Mouse (Mus musculus) cerebellum, adult 9-10 months (tissue): ENCODE data around the gene Pkd2l1.
A peak's percentile ranks its signal among the peaks of the same experiment; 100 is the strongest.

Experiments used
- DNase-seq: peaks from one replicate; pipeline ENCODE4 v3.0.0; 2022

Gene Pkd2l1

DNA sequence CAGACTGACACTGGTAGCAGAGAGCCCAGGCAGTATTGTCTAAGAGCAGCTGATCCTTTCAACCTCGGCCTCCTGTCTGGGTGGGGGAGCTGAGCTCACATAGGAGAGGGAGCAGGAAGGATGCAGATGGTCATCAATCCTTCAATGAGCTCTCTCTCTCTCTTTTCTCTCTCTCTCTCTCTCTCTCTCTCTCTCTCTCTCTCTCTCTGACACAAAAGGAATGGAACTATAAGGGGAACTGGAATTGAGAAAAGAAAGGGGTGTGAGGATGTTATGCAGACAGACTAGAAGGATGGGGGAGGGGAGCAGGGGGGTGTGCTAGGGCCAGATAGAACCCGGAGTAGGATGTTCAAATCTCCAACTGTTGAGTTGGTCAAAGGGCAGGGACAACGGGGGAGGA lies at the start of gene Pkd2l1:
Pkd2l1 (minus strand) TSS at position 101 of the 400 bp plus-strand sequence.
- no peak for DNase-seq

DNA sequence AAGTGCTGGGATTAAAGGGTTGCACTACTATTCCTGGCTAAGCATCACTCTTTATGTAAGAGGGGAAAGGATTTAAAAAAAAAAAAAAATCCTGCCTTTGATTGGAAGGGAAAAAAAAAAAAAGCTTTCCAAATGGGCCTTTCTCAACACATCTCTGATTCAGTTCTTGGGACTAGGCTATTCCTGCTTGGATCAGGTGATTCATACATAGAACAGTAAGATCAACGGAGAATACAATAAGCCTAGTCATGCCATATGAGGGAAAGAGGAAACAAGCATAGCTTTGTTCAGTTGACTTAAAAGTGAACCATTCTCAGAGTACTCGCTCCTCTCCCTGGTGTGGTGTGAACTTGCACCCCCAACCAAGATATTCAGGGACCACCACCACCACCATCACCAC lies 46.7 kb upstream of the Pkd2l1 start:
- DNase-seq, result no peak

DNA sequence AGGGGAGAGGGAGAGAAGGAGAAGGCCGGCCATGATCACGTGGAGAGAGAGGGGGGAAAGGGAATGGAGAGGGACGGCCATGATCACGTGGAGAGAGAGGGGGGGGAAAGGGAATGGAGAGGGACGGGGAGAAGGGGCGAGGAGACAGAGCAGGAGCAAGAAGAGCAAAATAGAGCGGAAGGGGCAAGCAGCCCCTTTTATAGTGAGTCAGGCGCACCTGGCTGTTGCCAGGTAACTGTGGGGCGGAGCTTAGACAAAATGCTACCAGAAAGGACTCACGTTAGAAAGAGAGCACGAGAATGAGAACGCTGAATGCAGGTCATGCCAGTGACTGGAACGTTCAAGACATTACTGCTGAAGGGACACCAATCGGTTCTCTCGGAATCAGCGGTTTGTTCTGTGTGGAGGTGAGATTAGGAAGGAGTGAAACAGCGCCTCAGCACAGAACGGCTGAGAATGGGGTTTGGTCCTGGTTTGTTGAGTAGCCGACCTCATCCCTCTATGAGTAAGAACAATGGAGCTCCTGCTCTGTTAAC lies 45.3 kb upstream of the Pkd2l1 start:
- no peak for DNase-seq

DNA sequence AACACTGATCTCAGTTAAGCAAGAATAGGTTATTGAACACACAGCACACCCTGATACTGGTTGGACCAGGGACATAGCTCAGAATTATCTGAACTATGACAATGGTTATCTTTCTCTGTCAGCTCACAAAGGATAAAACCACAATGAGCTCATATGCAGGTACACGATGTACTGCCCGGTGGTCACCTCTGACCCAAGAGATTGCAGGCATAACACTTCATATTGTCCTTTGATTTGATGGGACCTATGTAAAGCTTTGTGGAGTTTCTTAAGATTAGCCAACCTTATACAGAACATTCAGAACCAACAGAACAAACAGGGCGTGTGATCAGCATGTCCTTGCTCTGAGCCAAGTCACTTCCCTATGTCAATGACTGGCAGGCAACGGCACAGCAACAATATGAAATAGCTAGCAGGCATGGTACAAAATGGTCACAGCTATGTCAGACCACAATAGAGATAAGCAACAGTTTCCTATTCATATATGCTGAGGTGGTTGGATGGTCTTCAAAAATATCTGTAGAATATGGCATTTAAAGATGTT lies 39.4 kb upstream of the Pkd2l1 start:
- DNase-seq, result no peak

DNA sequence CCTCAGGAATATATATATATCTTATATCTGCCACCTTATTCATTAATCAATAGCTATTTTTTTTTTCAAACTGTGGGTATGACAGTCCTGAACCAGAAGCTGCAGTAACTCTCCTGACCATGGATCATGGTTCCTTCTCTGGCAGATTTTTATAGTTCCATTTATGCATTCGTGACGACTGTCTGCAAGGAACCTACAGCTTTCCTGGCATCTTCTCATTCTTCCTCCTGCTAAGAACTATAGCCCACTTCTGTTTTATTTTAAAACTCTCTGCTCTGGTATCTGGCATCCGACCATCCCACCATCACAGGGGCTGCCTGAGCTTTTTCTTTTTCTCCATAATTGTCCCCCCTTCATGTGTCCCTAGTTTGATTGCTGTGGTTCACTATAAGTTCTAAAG lies 38.0 kb upstream of the Pkd2l1 start:
- DNase-seq, result no peak

DNA sequence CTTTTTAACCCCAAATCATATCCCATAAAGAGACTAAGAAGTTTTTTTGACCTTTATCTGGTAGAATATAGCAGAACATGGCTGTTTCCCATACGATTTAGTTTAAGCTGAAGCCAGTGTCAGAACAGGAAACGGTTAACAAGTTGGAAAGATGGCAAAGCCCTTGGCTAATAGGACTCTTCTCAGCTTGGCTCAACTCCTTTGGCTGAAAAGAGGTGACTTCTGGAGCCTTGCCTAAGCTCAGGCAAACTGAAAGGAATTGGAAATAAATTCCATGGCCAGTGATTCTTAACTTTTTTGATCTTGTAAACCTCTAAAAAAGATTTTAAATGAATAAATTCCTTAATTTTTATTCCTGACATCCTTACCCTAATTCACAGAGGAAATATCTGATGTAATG lies 37.5 kb upstream of the Pkd2l1 start:
- DNase-seq, result no peak

DNA sequence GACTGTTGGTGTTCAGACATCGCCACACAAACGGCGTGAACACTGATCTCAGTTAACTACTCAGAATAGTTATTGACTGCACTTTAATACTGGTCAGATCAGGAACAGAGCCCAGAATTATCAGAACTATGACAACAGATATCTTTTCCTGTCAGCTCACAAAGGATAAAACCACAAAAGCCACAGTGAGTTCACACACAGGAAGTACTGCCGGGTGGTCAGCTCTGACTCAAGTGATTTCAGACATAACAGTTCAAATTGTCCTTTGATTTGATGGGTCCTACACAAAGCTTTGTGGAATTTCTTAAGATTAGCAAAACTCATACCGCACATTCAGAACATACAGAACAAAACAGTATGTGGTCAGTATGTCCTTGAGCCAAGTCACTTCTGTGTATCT lies 33.5 kb upstream of the Pkd2l1 start:
- DNase-seq, result no peak

DNA sequence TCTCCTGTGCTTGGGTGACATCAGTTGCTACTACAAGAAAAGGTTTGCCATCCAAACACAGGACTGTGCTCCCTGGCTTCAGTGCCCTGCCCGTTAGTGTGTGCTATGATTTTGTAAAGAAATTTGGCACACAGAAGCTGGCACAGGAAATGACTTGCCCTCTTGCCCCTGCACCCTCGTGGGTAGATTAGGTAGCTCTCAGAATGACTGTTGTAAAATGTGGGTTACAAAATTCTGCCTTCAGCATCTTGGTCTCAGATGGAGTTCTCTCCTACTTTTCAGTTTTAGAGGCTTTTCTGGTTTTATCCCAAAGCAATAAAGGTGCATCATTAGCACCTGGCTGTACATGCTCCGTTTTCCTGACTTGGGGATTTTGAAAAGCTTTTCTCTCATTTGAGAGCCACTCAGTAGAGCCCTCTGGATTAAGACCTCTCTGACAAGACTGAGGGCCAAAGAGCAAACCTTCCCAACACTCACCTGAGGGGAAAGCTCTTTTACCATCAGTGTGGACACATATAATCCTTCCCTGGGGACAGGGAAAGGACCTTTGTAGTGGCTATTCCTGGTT lies 25.8 kb upstream of the Pkd2l1 start:
- DNase-seq, result no peak

DNA sequence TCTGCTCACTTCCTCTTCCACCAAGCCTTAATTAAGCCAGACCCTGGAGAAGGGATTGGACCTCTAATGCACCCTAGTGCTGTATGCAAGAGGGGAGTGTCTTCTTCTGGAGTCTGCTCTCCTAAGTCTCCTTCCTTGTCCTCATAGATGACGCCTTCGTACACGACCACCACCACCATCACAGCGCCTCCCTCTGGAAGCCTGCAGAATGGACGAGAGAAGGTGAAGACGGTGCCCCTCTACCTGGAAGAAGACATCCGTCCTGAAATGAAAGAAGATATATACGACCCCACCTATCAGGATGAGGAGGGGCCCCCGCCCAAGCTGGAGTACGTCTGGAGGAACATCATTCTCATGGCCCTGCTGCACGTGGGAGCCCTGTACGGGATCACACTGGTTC lies 23.0 kb upstream of the Pkd2l1 start:
- DNase-seq, result no peak

DNA sequence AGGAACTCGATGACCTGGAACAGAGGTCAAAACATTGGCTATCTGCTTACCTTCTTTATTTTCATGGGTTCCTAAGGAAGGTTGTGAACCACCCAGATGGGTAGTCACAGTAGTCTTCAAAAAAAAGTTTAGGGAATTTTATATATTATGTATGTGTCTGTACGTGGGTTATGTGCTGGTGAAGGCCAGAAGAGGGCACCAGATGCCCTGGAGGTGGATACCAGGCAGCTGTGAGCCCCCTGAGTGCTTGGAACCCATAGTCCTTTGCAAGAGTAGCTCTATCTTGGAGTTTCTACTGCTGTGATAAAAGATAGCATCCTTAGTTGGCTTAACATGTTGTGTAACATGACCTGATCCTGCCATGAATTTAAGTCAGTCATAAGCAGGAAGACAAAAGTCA lies 14.8 kb upstream of the Pkd2l1 start:
- no peak for DNase-seq

DNA sequence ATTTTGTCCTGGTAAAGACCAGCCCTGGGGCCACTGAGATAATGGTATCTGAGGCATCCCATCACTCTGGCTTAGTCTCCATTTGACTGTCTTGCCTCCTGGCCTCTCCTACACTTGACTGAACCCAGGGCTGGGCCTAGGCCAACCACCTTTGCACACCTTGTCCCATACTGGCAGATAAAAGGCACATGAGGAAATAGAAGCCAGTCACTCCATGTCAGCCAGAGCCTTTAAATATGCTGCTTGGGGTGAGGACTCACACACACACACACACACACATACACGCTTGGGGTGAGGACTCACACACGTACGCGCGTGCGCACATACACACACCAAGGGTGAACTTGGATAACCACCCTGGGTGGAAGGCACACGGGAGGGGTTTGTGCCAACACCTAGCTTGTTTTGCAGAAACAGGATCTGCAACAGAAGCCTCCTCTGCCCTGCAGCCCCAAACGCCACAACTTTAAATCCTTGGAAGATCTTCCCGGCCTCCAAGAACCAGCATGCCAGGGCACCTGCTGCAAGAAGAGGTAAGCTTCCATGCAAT lies 10.8 kb upstream of the Pkd2l1 start, which contains the start of gene Scd3:
Scd3 (plus strand) TSS at position 255 of the 550 bp plus-strand sequence.
- no peak for DNase-seq

DNA sequence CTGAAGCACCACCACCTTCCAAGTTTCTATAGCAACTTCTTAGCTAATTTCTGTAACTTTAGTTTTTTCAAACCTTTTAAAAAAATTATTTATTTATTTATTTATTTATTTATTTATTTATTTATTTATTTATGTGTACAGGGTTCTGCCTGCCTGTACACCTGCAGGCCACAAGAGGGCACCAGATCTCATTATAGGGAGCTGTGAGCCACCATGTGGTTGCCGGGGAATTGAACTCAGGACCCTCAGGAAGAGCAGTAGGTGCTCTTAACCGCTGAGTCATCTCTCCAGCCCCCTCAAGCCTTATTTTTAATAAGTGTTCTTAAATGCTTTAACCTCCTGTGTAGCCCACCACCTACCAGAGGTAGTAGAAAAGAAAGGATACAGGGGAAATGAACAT lies 6.7 kb upstream of the Pkd2l1 start:
- no peak for DNase-seq

DNA sequence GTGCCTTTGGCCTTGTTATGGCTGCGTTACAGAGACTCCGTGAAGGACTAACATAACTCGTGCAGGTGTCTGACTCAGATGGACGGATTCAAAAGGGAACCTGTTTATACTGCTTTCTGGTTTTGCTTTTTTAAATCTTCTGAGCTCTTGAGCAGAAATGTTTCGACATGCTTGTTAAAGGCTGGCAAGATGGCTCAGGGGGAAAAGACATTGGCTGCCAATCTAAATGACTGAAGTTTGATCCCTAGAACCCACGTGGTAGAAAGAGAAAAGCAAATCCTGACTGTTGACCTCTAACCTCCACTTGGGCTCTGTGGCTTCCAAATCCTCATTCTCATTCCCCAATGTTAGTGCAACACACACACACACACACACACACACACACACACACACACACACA lies 6.3 kb upstream of the Pkd2l1 start:
- no peak for DNase-seq

DNA sequence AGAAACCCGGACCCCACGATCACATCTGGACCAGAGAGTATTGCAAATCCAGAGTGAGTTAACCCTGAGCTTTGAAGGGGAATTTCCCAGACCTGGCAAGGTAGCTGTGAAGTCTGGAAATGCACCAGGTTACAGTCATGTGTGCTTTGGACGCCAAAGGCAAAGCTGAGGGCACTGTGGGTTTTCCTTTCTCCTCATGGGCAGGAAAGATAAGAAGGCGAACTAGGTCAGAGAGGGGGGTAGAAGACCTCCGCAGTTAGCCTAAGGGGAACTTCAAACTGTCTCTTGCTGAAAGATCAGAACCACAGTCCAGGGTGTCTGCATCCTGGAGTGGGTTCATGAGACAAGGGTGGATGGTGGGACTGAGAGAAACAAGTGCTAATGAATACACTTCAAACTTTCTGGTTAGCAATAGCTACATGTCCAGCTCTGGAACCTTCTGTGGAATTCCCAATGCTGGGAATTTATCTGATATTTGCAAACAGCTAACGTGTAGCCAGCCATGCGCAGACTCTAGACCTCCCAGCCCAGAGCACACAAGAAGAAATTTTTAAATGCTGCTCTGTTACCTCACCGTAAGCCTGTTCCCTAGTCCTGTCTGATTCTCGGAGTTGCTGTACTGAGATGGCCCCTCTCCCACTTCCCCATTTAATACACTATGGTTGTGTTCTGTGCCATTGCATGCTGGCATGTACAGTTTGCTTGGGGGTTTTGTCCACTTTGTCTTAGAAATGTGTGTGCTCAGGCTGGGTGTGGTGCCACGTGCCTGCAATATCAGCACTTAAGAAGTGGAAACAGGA lies 5.0 kb upstream of the Pkd2l1 start:
- DNase-seq, result no peak

DNA sequence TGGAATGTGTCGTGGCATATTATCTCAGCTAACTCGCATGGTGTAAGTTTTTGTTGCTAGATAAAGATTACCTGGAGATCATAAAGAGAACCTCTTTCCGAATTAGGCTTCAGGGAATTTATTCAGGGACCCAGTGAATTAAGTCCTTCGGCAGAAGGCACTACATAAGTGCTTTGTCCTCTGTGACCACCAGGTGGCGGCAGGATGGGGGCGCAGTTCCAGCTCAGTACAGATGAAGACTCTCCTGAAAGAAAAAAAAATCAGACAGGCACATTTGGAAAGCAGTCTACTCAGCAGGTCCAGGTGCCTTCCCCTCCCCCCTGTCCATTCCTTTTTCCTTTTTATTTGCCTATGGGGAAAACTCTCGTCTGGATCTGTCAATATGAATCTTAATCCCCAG lies 2.9 kb upstream of the Pkd2l1 start:
- DNase-seq, result peak; percentile 79

DNA sequence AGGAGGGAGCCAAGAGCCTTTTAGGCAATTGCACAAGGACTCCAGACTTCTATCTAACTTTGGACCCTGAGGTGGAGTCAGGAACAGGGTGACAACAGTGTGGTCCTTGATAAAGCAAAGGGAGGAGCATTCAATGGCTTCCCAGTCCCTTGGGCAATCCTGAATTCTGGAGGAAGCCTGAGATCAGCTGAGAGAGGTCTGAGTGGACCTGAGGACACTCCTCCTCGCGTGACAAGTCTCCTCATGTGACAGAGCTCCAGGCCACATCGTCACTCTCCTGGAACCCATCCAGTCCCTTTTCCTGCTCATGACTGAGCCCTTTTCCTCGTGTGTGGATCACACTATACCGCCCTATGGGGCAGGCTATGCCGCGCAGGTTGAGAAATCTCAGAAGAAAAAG lies 1.7 kb upstream of the Pkd2l1 start:
- no peak for DNase-seq

DNA sequence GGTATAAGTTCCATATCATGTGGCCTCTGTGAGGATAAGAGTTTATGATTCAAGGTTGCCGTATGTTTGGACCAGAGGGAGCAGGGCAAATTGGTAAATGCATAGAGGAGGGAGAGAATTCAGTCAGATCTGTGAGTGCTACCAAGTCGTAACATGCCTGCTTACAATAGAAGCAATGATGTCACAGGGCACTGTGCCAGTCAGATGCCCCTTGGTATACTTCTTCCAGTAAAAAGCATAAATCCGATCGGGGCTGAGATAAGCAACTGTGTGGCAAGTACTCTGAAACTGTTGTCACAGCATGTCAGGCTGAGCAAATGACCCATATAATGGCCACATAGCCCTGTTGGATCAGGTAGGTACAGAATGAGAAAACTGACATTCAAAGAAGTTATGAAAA lies 3.2 kb downstream of the Pkd2l1 start:
- no peak for DNase-seq

DNA sequence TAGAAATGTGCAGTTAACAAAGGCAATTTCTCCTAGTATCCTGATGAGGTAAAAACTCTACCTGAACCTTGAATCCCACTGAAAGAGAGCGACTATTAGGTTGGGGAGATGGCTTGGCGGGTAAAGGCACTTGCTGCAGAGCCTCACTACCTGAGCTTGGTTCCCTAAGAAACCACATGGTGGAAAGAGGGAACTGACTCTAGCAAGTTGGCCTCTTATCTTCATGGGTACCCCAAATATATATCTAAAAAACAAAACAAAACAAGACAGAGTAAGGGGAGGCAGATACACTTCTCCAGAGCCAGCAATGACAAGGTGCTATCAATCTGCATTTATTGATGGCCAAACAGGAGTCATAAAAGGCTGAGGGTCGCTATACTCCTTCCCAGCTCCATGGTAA lies 8.3 kb downstream of the Pkd2l1 start:
- DNase-seq, result no peak

DNA sequence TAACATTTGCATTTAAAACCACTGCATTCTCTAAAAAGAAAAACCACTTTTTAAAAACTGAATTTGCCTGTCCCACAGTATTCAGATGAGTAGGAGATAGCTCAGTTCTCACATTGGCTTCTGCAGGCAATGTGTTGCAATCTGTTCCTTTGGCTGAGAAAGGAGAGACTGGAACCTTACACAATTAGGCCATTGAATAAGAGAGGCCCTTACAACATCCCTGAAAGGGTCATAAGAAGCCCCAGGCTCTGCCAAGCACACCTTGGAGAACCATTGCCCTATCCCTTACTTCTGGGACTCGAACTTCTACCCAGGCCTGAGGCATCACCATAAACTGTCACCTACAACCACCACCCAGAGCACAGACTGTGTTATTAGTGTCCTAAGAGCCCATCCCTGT lies 11.7 kb downstream of the Pkd2l1 start:
- DNase-seq, result no peak

DNA sequence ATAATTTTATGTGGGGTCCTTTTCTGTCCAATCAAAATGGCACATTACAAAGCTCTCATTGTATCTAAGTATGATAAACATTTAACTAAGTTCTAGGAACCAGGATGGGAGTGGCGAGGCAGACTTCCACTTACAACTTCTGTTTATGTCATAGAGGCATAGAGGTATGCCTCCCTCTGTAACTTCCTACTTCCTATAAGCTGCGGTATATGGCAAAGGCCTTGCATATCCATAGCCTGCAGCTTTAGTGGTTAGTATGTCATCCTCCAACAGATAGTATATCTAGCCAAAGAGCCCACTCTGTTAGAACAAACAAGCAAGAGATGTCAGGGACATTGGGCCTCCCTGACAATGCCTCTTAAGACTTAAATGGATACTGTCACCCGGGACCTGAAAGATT lies 15.5 kb downstream of the Pkd2l1 start:
- DNase-seq, result no peak

DNA sequence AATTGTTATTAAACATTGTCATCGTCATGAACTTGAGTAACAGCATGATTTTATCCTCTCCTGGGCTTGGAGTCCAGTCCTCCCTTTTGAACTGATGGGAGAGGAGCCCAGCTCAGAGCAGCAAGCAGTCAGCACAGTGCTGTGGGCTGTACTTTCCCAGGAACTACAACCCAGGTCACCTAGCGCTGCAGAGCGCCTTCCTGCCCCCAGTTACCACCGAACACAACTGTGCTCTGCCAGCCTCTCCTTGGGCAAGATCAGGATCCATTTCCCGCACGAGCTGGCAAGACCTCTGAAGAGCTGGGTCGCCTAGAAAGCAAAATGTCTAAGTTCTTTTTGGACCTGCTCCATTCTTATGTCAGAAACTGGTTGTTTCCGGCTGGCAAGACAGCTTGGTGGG lies 17.4 kb downstream of the Pkd2l1 start:
- no peak for DNase-seq

DNA sequence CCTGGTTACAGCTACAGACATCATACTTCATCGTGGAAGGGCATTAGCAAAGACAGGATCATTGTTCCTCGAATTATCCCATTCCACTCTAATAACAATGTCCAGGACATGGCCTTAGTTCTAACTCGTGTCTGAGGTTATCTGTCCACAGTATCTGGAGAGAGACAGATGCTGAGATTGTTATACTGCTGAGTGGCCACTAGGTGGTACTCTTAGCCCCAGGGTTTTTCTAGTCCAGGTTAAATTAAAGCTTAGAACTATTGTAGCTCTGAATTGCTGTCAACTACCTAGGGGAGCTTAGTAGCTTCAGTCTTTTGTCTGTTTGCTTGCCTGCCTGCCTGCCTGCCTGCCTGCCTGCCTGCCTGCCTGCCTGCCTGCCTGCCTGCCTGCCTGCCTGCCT lies 30.7 kb downstream of the Pkd2l1 start:
- DNase-seq, result no peak

DNA sequence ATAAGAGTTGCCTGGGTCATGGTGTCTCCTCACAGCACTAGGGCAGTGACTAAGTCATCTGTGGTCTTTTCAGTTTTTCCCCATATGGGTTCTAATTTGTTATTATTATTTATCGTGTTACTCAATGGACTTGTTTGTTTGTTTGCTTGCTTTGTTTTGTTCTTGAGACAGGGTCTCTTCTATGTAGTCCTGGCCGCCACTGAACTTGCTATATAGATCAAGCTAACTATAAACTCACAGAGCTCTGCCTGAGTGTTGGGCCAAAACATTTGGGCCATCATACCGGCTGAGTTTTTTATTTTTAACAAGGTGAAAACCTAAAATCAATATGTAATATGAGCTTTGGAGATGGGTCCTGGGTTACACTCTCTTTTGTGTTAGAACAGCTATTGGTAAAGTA lies 32.9 kb downstream of the Pkd2l1 start:
- DNase-seq, result no peak

DNA sequence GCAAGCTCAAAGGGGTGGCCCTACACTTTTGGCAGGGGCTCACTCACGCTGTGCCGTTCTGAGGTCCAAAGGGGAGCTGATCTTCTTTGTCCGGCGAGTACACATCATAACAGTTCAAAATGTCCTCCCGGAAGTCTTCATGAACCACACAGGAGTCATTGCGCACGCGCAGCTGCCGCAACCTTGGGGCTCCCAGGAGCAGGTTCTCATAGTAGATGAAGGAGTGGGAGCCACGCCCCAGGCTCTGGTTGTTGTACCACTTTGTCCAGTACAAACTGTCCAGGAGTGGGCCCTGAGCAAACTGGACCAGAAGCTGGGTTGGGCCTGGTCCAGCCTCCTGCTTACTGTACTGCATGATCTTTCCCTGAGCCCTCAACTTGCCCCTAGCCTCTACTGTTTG lies 35.2 kb downstream of the Pkd2l1 start:
- no peak for DNase-seq
